In genomic region chr1:40879051-40879450, GRCm38 (mm10) we compare ENCODE assay signal across 9 mouse cellular contexts.
DNase-seq lines count a peak whose midpoint lies in the region; TF ChIP-seq lines count a peak whose summit lies in the region.
"Had no signal": no experiment of that assay in that cellular context is flagged by ENCODE, and none has a peak within 500 bp of the region (broad histone marks: within the 10 kb centered on the region; RNA-seq: fewer than 3 reads in every experiment).

No protein-coding gene starts in this region.

- no peak for TF ChIP-seq POLR2A in lung, adult 2 months (IDR thresholded peaks at IDR 0.05; ENCODE audit: borderline replicate concordance, extremely low read depth, low read depth, low read length)

- H3K4me3 ChIP-seq in lung, adult 2 months (replicated peaks; ENCODE audit: extremely low read depth, low read depth, low read length), result no peak overlapping the region
- H3K4me3 ChIP-seq in left cerebral cortex, adult 2 months, result no peak overlapping the region
- H3K4me3 ChIP-seq: liver, embryonic 13.5 days had no signal

- H3K27ac ChIP-seq in left cerebral cortex, adult 2 months, result no peak overlapping the region
- H3K27ac ChIP-seq: liver, embryonic 13.5 days had no signal

- no peaks in the 10 kb centered on the region for H3K4me1 ChIP-seq in lung, adult 2 months (ENCODE audit: control insufficient read depth, insufficient read depth, low read length)
- H3K4me1 ChIP-seq: liver, embryonic 13.5 days had no signal

- 13% methylated on average over 9 of the region's 9 CpGs for WGBS in lung, adult 2 months

- intact Hi-C loops in heart, postnatal 36 days (cut with DNase I), result no loop called here
- intact Hi-C loops in left cerebral cortex, adult 2 months (cut with DNase I), result loop anchor here (5.0 to 10.0 kb wide), 4 partner anchors 108 to 1903 kb away; no protein-coding TSS in a partner anchor

- no peak for TF ChIP-seq CTCF in lung, adult 2 months (IDR thresholded peaks at IDR 0.05; ENCODE audit: insufficient read depth, low read length)
- TF ChIP-seq CTCF in left cerebral cortex, adult 2 months (IDR thresholded peaks at IDR 0.05), result peak; percentile 73

- DNase-seq in lung, adult 2 months, result peak; percentile 5
- no peak for DNase-seq in lung, postnatal 25 days (ENCODE audit: low spot score)
- DNase-seq in ZHBTc4 (ENCODE audit: low read depth, low spot score), result peak; percentile 61
- DNase-seq in cerebellum, postnatal 4 days (ENCODE audit: low spot score in 2 of 2), result peak; percentile 63 to 71
- peak; percentile 26 to 51 for DNase-seq in heart, postnatal 36 days
- DNase-seq in left cerebral cortex, adult 2 months (ENCODE audit: extremely low spot score in 1 of 2, low spot score in 2 of 2), result peak; percentile 67 to 76
- peak; percentile 82 to 84 for DNase-seq in right cerebral cortex, postnatal 10 days (ENCODE audit: low spot score in 2 of 2)
- no peak for DNase-seq in B cell, adult 2 months
- DNase-seq: liver, embryonic 13.5 days had no signal

Comparison
In these comparisons a context has a peak if more than half of its experiments do, and no peak if none do; other contexts are left out.
1. DNase-seq: peak in lung, adult 2 months (single experiment), ZHBTc4 (single experiment), cerebellum, postnatal 4 days (2 of 2), heart, postnatal 36 days (2 of 2), left cerebral cortex, adult 2 months (2 of 2) and right cerebral cortex, postnatal 10 days (2 of 2); none in lung, postnatal 25 days (single experiment) and B cell, adult 2 months (0 of 2).